Mouse (Mus musculus): Measurements from ENCODE around the gene Hax1. TPM values are rescaled to one million over a fixed set of nuclear protein-coding genes. Genes with fewer than 3 reads are reported as not detected.

Hax1 gene
- total RNA-seq, 2 experiments from 2014 or later = 52.2 to 57.7 TPM

GRCm38 (mm10) chr3:89957880-89958279 is 40.7 kb downstream of the Hax1 start:
- Histone ChIP-seq H3K27ac (no peak overlapping the region), H3K4me3 (no peak overlapping the region)
- TF ChIP-seq CTCF (IDR thresholded peaks at IDR 0.05) = no peak
- intact Hi-C loops (cut with DNase I) = no loop called here
- no peak for DNase-seq

- intact Hi-C loops (cut with DNase I) = no loop called here
- Histone ChIP-seq H3K4me3 (no peak overlapping the region), H3K27ac (no peak overlapping the region)
- TF ChIP-seq CTCF (IDR thresholded peaks at IDR 0.05) = no peak
- no peak for DNase-seq
These were observed 42.2 kb downstream of the Hax1 start for GRCm38 (mm10) chr3:89956177-89956971.

DNA sequence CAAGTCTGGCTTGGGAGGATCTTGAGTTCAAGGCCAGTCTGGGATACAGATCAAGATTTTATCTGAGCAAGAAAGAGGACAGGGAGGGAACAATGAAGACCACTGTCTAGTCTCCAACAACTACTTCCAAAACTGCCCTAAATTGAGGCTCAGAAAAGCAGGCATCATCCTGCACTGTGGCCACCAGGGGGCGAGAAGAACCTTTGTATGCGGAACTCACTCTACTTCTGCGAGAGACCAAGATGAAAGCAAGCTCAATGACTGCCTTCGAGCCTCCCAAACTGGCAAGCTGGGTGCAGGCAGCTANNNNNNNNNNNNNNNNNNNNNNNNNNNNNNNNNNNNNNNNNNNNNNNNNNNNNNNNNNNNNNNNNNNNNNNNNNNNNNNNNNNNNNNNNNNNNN is 45.2 kb downstream of the Hax1 start:
- no peak overlapping the region for H3K27ac ChIP-seq
- peak; percentile 79 for DNase-seq
- TF ChIP-seq CTCF (IDR thresholded peaks at IDR 0.05) = peak; percentile 93
- intact Hi-C loops (cut with DNase I) = loop anchor here (1.0 kb wide), 1 partner anchor 124 kb away; no protein-coding TSS in a partner anchor
- no peak overlapping the region for H3K4me3 ChIP-seq

DNA sequence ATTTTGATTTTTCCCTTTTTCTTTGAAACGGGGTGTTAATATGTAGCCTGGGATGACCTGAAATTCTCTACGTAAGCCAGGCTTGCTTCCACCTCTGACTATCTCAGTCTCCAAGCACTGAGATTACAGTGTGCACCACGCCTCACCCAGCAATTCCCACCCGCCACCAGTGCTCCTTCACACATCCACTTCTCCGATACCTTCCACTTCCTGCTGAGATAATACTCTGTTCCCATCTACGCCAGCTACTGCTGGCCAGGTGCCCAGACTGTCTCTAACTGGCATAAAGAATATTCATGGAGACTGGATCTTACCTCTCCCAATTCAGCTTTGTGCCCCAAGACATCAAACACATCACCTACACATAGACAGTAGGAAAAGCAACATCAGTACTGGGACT is 49.9 kb downstream of the Hax1 start:
- DNase-seq = no peak
- no peak for TF ChIP-seq CTCF (IDR thresholded peaks at IDR 0.05)
- Histone ChIP-seq H3K4me3 (no peak overlapping the region), H3K27ac (no peak overlapping the region)
- intact Hi-C loops (cut with DNase I) = no loop called here

GRCm38 (mm10) chr3:89948021-89948420 is 50.6 kb downstream of the Hax1 start:
- intact Hi-C loops (cut with DNase I) = no loop called here
- Histone ChIP-seq H3K27ac (no peak overlapping the region), H3K4me3 (no peak overlapping the region)
- DNase-seq = no peak
- TF ChIP-seq CTCF (IDR thresholded peaks at IDR 0.05) = no peak

Small RNAs within 50 kb of the gene (microRNA-seq; reads per million reads assigned to microRNA genes)
- gene Mir7669 = 2.9 reads per million

Other genes with a start within 250 kb of the Hax1 start
- under 1 TPM; 0.08 to 0.11 TPM for gene Chrnb2, start 234.1 kb downstream of the Hax1 start, total RNA-seq (2021)
- 10 to 100 TPM; 14.2 to 15.9 TPM for gene Ube2q1, start 225.2 kb downstream of the Hax1 start, total RNA-seq (2021)
- 1 to 10 TPM; 4.1 to 5.1 TPM for gene She, start 167.4 kb downstream of the Hax1 start, total RNA-seq (2021)
- 1 to 10 TPM; 4.3 to 6.4 TPM for gene Il6ra, start 85.6 kb downstream of the Hax1 start, total RNA-seq (2021)
- 1 to 10 TPM; 6.0 to 9.8 TPM for gene Atp8b2, start 35.3 kb downstream of the Hax1 start, total RNA-seq (2021)
- 10 to 100 TPM; 82.0 to 93.3 TPM for gene 4933434E20Rik, start 52.9 kb upstream of the Hax1 start, total RNA-seq (2021)
- 100 to 1,000 TPM in 1 of 2 experiments, 10 to 100 TPM in 1; 94.5 to 104 TPM for gene Ubap2l, start 53.8 kb upstream of the Hax1 start, total RNA-seq (2021)
- gene Tpm3, start 73.9 kb upstream of the Hax1 start, total RNA-seq (2021) = 1,000 to 10,000 TPM in 1 of 2 experiments, 100 to 1,000 TPM in 1; 428 to 1,099 TPM
- gene Nup210l, start 105.4 kb upstream of the Hax1 start, total RNA-seq (2021) = under 1 TPM; 0.05 to 0.11 TPM
- gene Rps27, start 214.9 kb upstream of the Hax1 start, total RNA-seq (2021) = 1,000 to 10,000 TPM in 1 of 2 experiments, 100 to 1,000 TPM in 1; 1,000 to 1,257 TPM
- 1 to 10 TPM; 5.3 to 5.5 TPM for gene Rab13, start 214.9 kb upstream of the Hax1 start, total RNA-seq (2021)
- 10 to 100 TPM; 64.8 to 68.8 TPM for gene Jtb, start 232.8 kb upstream of the Hax1 start, total RNA-seq (2021)
- gene Creb3l4, start 244.7 kb upstream of the Hax1 start, total RNA-seq (2021) = not detected
- gene Slc39a1, start 249.4 kb upstream of the Hax1 start, total RNA-seq (2021) = 10 to 100 TPM; 41.6 to 50.6 TPM

Measured in gastrocnemius, adult 2 months (tissue).